Mouse (Mus musculus): ENCODE data around the gene Gm17087.
A peak's percentile ranks its signal among the peaks of the same experiment; 100 is the strongest.

Gene Gm17087

DNA sequence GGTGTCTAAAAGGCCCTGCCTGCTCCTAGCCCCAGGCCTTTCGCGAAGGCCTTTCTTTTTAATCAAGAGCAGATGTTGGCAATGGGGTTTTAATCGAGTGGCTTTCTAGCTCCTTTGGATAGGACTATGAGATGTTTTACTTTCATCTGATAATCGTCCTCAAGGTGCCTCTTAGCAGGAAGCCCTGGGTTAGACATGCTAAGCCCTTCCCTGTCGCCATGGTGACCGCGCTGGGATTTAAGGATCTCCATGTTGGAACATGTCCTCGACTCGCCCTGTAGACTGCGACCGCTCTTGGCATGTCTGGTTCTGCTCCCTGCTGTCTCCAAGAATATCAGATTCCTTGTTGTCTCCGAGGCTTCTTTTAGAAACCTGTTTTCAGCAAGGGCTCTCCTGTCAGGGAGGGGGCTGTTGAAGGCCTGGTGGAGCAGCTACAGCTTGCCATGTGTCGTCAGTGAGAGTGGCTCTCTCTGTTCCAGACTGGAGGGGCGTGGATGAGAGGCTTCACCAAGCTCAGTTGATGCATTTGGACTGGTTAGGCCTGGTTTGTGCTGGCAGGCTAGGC lies 24.7 kb downstream of the Gm17087 start:
- no peak for DNase-seq

DNA sequence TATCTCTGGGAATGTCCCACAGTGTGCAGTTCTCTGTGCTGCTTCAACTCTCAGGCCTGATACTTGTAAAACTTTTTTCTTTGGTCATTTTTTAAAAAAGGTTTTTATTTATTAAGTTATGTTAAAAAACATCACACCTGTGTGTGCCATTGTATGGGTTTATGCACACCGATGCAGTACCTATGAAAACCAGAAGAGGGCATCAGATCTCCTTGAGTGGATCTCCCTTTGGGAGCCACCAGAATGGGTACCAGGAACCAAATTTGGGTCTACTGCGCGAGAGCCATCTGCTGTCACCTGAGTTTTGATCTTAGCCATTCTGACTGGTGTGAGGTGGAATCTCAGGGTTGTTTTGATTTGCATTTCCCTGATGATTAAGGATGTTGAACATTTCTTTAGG lies 28.6 kb downstream of the Gm17087 start:
- no peak for DNase-seq

DNA sequence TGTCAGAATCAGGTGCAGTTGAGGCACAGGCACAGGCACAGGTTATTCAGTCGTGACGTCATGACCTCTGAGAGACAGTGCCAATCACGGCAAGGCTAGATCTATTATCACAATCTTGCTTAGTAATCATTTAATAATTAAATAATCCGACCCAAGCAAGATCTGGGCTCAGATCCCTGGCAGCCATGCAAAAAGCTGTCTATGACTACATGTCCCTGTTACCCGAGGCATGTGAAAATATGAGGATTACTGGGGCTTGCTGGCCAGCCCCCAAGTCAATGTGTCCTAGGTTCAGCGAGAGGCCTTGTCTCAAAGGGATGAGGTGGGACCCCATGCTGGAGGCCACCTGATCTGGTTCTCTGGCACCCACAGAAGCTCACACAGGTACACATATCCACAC lies 30.2 kb downstream of the Gm17087 start:
- peak; percentile 59 for DNase-seq

DNA sequence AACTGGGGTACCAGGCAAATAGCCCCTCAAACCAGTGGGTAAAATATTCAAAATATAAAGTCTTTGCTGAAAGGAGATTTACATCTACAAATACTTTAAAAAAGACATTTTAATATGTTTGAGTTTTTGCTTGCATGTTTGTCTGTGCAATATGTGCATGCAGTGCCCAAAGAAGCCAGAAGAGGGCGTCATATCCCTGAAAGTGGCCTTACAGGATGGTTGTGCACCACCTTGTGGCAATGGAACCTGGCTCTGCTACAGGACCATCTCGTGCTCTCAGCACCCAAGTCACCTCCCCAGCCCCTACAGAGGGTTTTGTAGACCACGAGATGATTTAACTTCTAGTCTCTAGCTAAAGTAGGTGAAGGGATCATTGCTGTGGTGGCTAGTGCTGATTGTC lies 32.9 kb downstream of the Gm17087 start:
- DNase-seq = no peak

DNA sequence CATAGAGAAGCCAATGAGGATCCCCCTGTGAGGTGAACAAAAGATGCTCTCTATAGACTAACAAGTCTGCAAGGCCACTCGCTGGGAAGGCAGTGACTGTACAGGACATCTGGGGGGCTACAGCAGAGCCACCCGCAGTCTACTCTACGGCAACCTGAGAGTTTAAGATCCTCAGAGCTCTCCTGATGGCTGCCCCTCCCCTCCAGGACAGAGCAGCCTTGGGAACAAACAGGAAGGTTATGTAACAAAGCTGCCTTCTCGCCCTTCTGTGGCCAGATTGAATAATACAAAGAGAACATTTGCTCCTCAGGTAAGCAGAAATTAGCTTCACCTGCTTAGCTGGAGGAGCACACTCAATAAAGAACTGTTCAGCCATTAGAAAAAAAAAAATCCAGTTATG lies 34.1 kb downstream of the Gm17087 start:
- peak; percentile 84 for DNase-seq

DNA sequence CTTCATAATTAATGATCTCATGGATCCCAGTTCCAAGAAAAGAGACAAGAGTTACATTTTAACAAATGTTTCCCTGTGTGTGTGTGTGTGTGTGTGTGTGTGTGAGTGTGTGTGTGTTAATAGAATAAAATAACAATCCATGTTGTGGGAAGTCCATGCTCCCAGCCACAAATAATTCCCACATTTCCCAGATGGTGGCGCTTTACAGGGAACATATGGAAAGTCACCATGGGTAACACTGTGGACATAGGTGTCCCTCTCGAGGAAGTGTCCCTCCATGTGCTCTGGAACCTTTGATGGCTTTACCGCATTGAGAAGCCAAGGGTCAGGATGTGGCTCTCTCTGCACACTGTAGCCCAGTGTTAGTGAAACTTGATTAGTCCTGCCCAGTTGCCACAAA lies 38.1 kb downstream of the Gm17087 start:
- no peak for DNase-seq

DNA sequence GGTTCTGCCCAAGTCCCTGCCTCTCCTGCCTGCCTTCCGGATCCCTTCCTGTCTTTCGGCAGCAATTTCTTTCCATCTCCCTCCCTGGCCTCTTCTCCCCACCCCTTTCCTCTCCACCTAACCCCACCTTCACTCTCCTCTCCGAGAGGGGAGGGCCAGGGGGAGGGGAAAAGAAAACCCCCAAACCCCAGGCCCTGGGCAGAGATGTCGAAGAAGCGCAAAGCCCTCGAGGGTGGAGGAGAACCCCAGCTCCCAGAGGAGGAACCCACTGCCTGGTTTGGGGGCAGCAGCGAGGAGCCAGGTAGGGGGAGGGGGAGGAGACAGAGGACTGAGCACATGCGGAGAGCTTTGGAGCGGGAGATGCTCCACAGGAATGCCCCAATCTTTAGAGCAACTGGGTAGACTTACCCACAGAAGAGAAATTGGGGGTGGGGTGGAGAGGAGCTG lies 39.9 kb downstream of the Gm17087 start:
- peak; percentile 88 for DNase-seq

DNA sequence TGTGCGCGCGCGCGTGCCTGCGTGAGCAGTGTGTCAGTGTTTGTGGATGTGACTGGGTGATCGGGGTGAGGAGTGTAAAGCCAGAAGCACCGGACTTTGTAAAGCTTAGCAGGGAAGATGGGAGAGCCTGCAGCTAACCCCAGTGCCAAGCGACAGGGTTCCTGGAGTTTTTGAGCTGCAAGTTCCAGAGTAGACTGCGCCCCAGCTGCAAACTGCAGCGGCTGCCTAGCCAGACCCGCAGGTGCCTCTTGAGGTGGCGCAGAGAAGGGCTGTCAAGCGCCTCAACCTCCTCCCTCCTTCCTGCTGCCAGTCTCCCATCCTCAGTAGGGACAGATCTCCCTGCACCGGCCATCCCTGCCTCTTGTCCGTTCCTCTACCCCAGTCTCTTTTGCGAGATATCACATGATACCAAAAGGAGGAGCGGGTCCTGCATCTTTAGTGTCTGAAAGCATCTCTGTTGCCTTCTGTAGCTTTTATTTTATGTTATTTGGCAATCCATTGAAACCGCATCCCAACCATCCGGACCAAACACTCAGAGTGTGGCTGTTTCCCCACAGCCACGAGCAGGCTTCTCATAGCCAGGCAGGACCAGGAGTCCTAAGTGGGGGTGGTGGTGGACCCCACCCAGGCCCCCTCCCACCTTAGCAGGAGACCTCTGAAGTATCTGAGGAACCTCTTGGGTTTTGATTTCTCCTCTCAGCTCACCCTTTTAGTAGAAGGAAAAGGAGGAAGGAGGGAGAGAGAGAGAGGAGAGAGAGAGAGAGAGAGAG lies 40.6 kb downstream of the Gm17087 start:
- peak; percentile 80 for DNase-seq

DNA sequence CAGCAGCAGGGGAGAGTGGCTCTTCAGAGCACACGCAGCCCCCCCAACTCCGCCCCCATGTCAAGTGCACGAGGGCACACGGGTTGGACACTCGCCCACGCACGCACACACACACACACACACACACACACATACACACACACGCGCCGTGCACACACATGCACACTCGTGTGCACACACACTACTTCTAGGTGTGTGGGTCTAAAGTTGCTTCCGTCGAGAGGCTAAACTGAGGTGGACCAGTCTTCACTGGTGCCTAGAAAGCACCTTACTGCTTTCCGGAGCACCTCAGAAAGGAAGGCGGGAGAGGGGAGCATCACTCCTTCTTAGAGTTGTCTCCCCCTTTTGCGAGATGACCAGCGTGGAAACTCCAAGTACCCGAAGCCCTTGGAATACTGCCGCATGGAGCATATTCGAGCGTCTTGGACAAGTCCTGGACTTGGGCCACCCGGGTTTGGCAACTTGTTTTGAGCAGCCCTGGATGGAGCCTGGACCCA lies 41.5 kb downstream of the Gm17087 start, which contains the start of gene Pde10a:
TSS of gene Pde10a (plus strand) at position 148 of the 497 bp plus-strand sequence.
- peak; percentile 86 for DNase-seq

DNA sequence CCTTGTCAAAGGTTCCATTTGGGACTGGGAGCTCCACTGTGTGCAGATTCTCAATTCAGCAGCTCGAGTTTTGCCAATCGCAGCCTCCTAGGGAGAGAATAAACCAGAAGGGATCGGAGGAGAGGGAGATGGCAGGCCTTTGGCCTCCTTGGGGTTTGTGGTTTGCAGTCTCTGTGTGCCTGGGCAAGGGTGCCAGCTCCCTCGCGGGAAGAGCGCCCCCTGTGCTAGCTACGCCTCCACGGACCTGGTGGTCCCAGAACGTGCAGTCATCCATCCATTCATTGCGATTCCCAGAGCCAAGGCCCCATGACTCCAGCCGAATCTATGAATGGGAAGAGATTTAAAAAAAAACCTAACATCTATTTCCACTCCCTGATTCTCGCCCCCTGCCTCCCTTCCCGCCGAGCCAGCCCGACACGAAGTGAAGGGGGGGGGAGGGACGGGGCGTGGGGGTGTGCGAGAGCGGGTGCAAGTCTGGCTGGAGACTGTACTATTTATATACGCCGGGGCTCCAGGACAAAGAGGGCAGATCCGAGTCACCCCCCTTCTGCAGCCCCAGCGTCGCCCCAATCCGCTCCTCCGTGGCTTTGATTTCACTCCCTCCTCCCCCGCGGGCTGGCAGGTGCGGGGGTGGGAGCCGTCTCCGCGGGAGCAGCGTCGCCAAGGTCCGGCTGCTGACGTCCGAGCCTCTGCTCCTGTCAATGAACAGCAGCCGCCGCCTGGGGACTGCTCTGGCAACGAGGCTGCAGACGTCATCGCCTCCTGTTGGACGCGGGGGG lies 42.2 kb downstream of the Gm17087 start:
- DNase-seq = peak; percentile 95

DNA sequence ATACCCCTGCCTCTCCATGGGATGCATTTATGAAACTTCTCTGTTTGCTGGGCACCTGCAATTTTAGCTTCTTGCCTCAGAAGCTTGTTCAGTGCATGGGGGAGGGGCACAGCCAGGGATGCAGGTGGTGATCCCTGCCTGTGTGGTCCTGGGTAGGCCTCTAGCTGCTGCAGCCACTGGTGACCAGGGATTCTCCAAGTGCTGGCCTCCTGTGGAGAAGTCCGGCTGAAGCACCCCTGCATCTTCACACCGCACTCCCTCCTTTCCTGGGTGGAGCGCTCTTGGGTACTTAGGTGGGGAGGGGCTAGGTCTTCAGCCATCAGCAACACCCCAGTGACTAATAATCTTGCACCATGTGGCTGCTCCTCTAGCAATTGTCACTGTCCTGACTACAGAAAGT lies 42.8 kb downstream of the Gm17087 start:
- DNase-seq = peak; percentile 79

DNA sequence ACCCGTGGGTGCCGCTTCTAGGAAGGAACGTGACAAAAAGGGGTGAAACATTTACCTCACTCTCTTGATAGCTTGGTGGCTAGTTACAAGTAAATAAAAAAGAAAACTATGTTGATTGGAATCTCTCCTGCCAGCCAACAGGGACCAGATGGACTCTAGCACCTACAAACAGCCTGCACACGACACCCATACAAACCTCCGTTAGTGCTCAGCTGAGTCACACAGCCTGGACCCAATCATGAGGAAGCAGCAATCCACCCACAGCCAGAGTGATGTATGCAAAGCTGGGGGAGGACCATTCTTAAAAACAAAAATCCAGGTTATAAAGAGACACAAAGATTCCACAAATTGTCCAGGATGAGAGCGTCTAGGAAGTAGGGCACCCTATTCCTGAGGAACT lies 50.7 kb downstream of the Gm17087 start:
- no peak for DNase-seq
